Mouse (Mus musculus) forebrain, embryonic 16.5 days (tissue): Measurements from ENCODE around the gene Ccr6. TPM values are rescaled to one million over a fixed set of nuclear protein-coding genes. Genes with fewer than 3 reads are reported as not detected.
A peak's percentile ranks its signal among the peaks of the same experiment; 100 is the strongest.

Experiments
- ATAC-seq: fragments of 200-750 bp; cut with Nextera tagmentation; 2 replicates; pipeline ENCODE4 v1.8.0; 2017; ENCODE audit warnings: mild to moderate bottlenecking, moderate library complexity
- H3K27ac ChIP-seq: fragments of 300-500 bp; sonication (generic); 2 replicates; pipeline ENCODE4 v1.5.1; 2014; ENCODE audit warnings: low read length, control low read depth
- H3K27me3 ChIP-seq: fragments of 300-500 bp; sonication (generic); replicated peaks from 2 replicates; pipeline ENCODE4 v1.6.1; 2014; ENCODE audit warnings: low read length; ENCODE audit not compliant: control insufficient read depth, insufficient read depth
- H3K36me3 ChIP-seq: fragments of 300-500 bp; sonication (generic); 2 replicates; pipeline ENCODE4 v1.6.1; 2014; ENCODE audit not compliant: control insufficient read depth, insufficient read depth
- H3K4me1 ChIP-seq: fragments of 300-500 bp; sonication (generic); replicated peaks from 2 replicates; pipeline ENCODE4 v1.6.1; 2014; ENCODE audit warnings: low read length; ENCODE audit not compliant: control insufficient read depth, insufficient read depth
- H3K4me2 ChIP-seq: fragments of 300-500 bp; sonication (generic); 2 replicates; pipeline ENCODE4 v1.6.1; 2014; ENCODE audit warnings: mild to moderate bottlenecking, low read length, control low read depth
- H3K4me3 ChIP-seq: fragments of 300-500 bp; sonication (generic); replicated peaks from 2 replicates; pipeline ENCODE4 v1.5.1; 2014; ENCODE audit warnings: mild to moderate bottlenecking, low read length, control low read depth
- H3K9ac ChIP-seq: fragments of 300-500 bp; sonication (generic); replicated peaks from 2 replicates; pipeline ENCODE4 v1.6.1; 2014; ENCODE audit warnings: low read depth, low read length, control low read depth
- H3K9me3 ChIP-seq: fragments of 300-500 bp; sonication (generic); 2 replicates; pipeline ENCODE4 v1.6.1; 2016; ENCODE audit warnings: low read length; ENCODE audit not compliant: control insufficient read depth
- WGBS: fragments of 180-500 bp; shearing (Covaris S2); extraction: QIAGEN DNeasy Blood & Tissue Kit; methylation state at CpG from one replicate; pipeline ENCODE4 v1.1.7; 2014; 5-methylcytosine and 5-hydroxymethylcytosine counted together
- polyA plus RNA-seq: library from polyadenylated mRNA; unstranded; fragments of >200 nt; fragmentation: Nextera tagmentation; extraction: Ambion mirVana; gene quantifications from 2 replicates; pipeline ENCODE4 v1.2.1, GENCODE M21; 2015

The Ccr6 gene
- polyA plus RNA-seq, 1 experiment from 2014 or later: not detected

GRCm38 (mm10) chr17:8272951-8273350, 37.1 kb downstream of the Ccr6 start:
- ATAC-seq: no peak
- H3K4me3 ChIP-seq: no peak overlapping the region
- H3K4me1 ChIP-seq: no peaks in the 10 kb centered on the region
- H3K36me3 ChIP-seq: no peaks in the 10 kb centered on the region
- WGBS: 85% methylated on average over 6 of the region's 6 CpGs
- no peaks in the 10 kb centered on the region for H3K9me3 ChIP-seq
- H3K4me2 ChIP-seq: no peak overlapping the region
- H3K27ac ChIP-seq: no peak overlapping the region
- H3K27me3 ChIP-seq: no peaks in the 10 kb centered on the region
- H3K9ac ChIP-seq: no peak overlapping the region

- Histone ChIP-seq H3K9me3 (no peaks in the 10 kb centered on the region), H3K4me2 (no peak overlapping the region), H3K4me1 (no peaks in the 10 kb centered on the region), H3K27ac (no peak overlapping the region), H3K27me3 (no peaks in the 10 kb centered on the region), H3K36me3 (no peaks in the 10 kb centered on the region), H3K4me3 (no peak overlapping the region), H3K9ac (no peak overlapping the region)
- ATAC-seq: no peak
- WGBS: 68% methylated on average over 4 of the region's 4 CpGs
Observed at GRCm38 (mm10) chr17:8276071-8276470, 40.2 kb downstream of the Ccr6 start.

- no peaks in the 10 kb centered on the region for H3K27me3 ChIP-seq
- H3K9me3 ChIP-seq: no peaks in the 10 kb centered on the region
- no peak overlapping the region for H3K4me2 ChIP-seq
- H3K27ac ChIP-seq: no peak overlapping the region
- H3K4me1 ChIP-seq: no peaks in the 10 kb centered on the region
- ATAC-seq: no peak
- 78% methylated on average over 7 of the region's 7 CpGs for WGBS
- H3K9ac ChIP-seq: no peak overlapping the region
- no peak overlapping the region for H3K4me3 ChIP-seq
- H3K36me3 ChIP-seq: no peaks in the 10 kb centered on the region
Observed at GRCm38 (mm10) chr17:8276680-8277079, 40.8 kb downstream of the Ccr6 start.

- no peaks in the 10 kb centered on the region for H3K27me3 ChIP-seq
- no peaks in the 10 kb centered on the region for H3K4me1 ChIP-seq
- no peak overlapping the region for H3K9ac ChIP-seq
- 60% methylated on average over 3 of the region's 3 CpGs for WGBS
- H3K4me3 ChIP-seq: no peak overlapping the region
- no peak overlapping the region for H3K4me2 ChIP-seq
- no peak overlapping the region for H3K27ac ChIP-seq
- ATAC-seq: no peak
- H3K36me3 ChIP-seq: no peaks in the 10 kb centered on the region
- H3K9me3 ChIP-seq: no peaks in the 10 kb centered on the region
Observed at GRCm38 (mm10) chr17:8277266-8277665, 41.4 kb downstream of the Ccr6 start.

GRCm38 (mm10) chr17:8278356-8278755, 42.5 kb downstream of the Ccr6 start:
- ATAC-seq: no peak
- H3K9ac ChIP-seq: no peak overlapping the region
- peaks cover 6% of the 10 kb centered on the region for H3K4me1 ChIP-seq
- no peak overlapping the region for H3K27ac ChIP-seq
- no peak overlapping the region for H3K4me2 ChIP-seq
- no peak overlapping the region for H3K4me3 ChIP-seq
- H3K36me3 ChIP-seq: no peaks in the 10 kb centered on the region
- no peaks in the 10 kb centered on the region for H3K9me3 ChIP-seq
- WGBS: 62% methylated on average over 3 of the region's 3 CpGs
- no peaks in the 10 kb centered on the region for H3K27me3 ChIP-seq

- 2% methylated on average over 34 of the region's 35 CpGs for WGBS
- Histone ChIP-seq H3K27ac (peak within 1 kb of the TSS; percentile 94), H3K36me3 (no peaks in the 10 kb centered on the region), H3K27me3 (no peaks in the 10 kb centered on the region), H3K4me1 (peaks cover 21% of the 10 kb centered on the region), H3K9ac (peak within 1 kb of the TSS; percentile 88), H3K9me3 (no peaks in the 10 kb centered on the region), H3K4me2 (peak within 1 kb of the TSS; percentile 98), H3K4me3 (peak within 1 kb of the TSS; percentile 90)
- ATAC-seq: peak; percentile 54
Observed at GRCm38 (mm10) chr17:8282821-8283525, 47.1 kb downstream of the Ccr6 start, which contains the start of gene Mpc1. TSS of gene Mpc1 (plus strand) at chr17:8282904.

- Histone ChIP-seq H3K9ac (peak overlapping the region; percentile 88), H3K27me3 (no peaks in the 10 kb centered on the region), H3K36me3 (no peaks in the 10 kb centered on the region), H3K27ac (peak overlapping the region; percentile 94), H3K4me1 (peaks cover 21% of the 10 kb centered on the region), H3K4me2 (peak overlapping the region; percentile 98), H3K9me3 (no peaks in the 10 kb centered on the region), H3K4me3 (peak overlapping the region; percentile 90)
- ATAC-seq: peak; percentile 99
- under 1% methylated on average over 77 of the region's 77 CpGs for WGBS
Observed at GRCm38 (mm10) chr17:8283526-8284253, 47.8 kb downstream of the Ccr6 start.

GRCm38 (mm10) chr17:8284254-8284661, 48.4 kb downstream of the Ccr6 start:
- no peaks in the 10 kb centered on the region for H3K9me3 ChIP-seq
- peaks cover 21% of the 10 kb centered on the region for H3K4me1 ChIP-seq
- H3K27ac ChIP-seq: no peak overlapping the region
- 0% methylated on average over 32 of the region's 32 CpGs for WGBS
- H3K9ac ChIP-seq: peak overlapping the region; percentile 88
- peak overlapping the region; percentile 98 for H3K4me2 ChIP-seq
- H3K36me3 ChIP-seq: no peaks in the 10 kb centered on the region
- 0 out of 2 replicates have a peak, but pooled peaks have one; percentile 1 for ATAC-seq
- no peaks in the 10 kb centered on the region for H3K27me3 ChIP-seq
- peak overlapping the region; percentile 90 for H3K4me3 ChIP-seq

GRCm38 (mm10) chr17:8285056-8285455, 49.2 kb downstream of the Ccr6 start:
- Histone ChIP-seq H3K9ac (no peak overlapping the region), H3K27me3 (no peaks in the 10 kb centered on the region), H3K4me3 (peak overlapping the region; percentile 90), H3K4me1 (peaks cover 21% of the 10 kb centered on the region), H3K9me3 (no peaks in the 10 kb centered on the region), H3K36me3 (peaks cover 5% of the 10 kb centered on the region; the same call in 1 of the 2 replicates), H3K27ac (no peak overlapping the region), H3K4me2 (peak overlapping the region; percentile 98)
- no peak for ATAC-seq
- WGBS: 40% methylated on average over 8 of the region's 8 CpGs
